Mouse (Mus musculus): ENCODE data around the gene Fcho2.

The Fcho2 gene

GRCm38 (mm10) chr13:98680470-98681060 is 134.7 kb downstream of the Fcho2 start:
- DNase-seq (ENCODE audit: low spot score in 2 of 2) = no peak

GRCm38 (mm10) chr13:98679631-98680041 is 135.6 kb downstream of the Fcho2 start:
- DNase-seq (ENCODE audit: low spot score in 2 of 2) = no peak

- DNase-seq (ENCODE audit: low spot score in 2 of 2) = no peak
Measured at GRCm38 (mm10) chr13:98679230-98679629, 136.0 kb downstream of the Fcho2 start.

- DNase-seq (ENCODE audit: low spot score in 2 of 2) = no peak
Measured at GRCm38 (mm10) chr13:98673922-98674321, 141.3 kb downstream of the Fcho2 start.
